Mouse (Mus musculus) neural tube, embryonic 13.5 days (tissue): ENCODE measurements around the gene Rap1gap. TPM values are rescaled to one million over a fixed set of nuclear protein-coding genes. Genes with fewer than 3 reads are reported as not detected.

ENCODE experiments used
- ATAC-seq: fragments of 200-750 bp; cut with Nextera tagmentation; 2 replicates; pipeline ENCODE4 v1.8.0; 2017; ENCODE audit warnings: low read depth, mild to moderate bottlenecking, moderate TSS enrichment, moderate library complexity
- H3K27ac ChIP-seq: fragments of 300-500 bp; sonication (generic); replicated peaks from 2 replicates; pipeline ENCODE4 v1.5.1; 2015; ENCODE audit warnings: moderate library complexity, mild to moderate bottlenecking, inconsistent platforms
- H3K27me3 ChIP-seq: fragments of 300-500 bp; sonication (generic); 2 replicates; pipeline ENCODE4 v1.6.1; 2015; ENCODE audit warnings: mild to moderate bottlenecking, inconsistent platforms
- H3K36me3 ChIP-seq: fragments of 300-500 bp; sonication (generic); 2 replicates; pipeline ENCODE4 v1.6.1; 2015; ENCODE audit warnings: mild to moderate bottlenecking, inconsistent platforms
- H3K4me1 ChIP-seq: fragments of 300-500 bp; sonication (generic); replicated peaks from 2 replicates; pipeline ENCODE4 v1.6.1; 2015; ENCODE audit warnings: inconsistent platforms
- H3K4me2 ChIP-seq: fragments of 300-500 bp; sonication (generic); 2 replicates; pipeline ENCODE4 v1.6.1; 2015; ENCODE audit warnings: inconsistent platforms, mild to moderate bottlenecking, moderate library complexity
- H3K4me3 ChIP-seq: fragments of 300-500 bp; sonication (generic); 2 replicates; pipeline ENCODE4 v1.5.1; 2015; ENCODE audit warnings: mild to moderate bottlenecking, inconsistent platforms
- H3K9ac ChIP-seq: fragments of 300-500 bp; sonication (generic); 2 replicates; pipeline ENCODE4 v1.6.1; 2015; ENCODE audit warnings: moderate library complexity, mild to moderate bottlenecking, inconsistent platforms
- H3K9me3 ChIP-seq: fragments of 300-500 bp; sonication (generic); 2 replicates; pipeline ENCODE4 v1.6.1; 2016; ENCODE audit warnings: inconsistent platforms
- WGBS: fragments of 180-500 bp; shearing (Covaris S2); methylation state at CpG from one replicate; pipeline ENCODE4 v1.1.7; 2015; 5-methylcytosine and 5-hydroxymethylcytosine counted together
- polyA plus RNA-seq: library from polyadenylated mRNA; unstranded; fragments of >200 nt; fragmentation: Nextera tagmentation; extraction: Ambion mirVana; gene quantifications from 2 replicates; pipeline ENCODE4 v1.2.1, GENCODE M21; 2015

Gene Rap1gap
- polyA plus RNA-seq, 1 experiment from 2014 or later = 51.2 TPM

DNA sequence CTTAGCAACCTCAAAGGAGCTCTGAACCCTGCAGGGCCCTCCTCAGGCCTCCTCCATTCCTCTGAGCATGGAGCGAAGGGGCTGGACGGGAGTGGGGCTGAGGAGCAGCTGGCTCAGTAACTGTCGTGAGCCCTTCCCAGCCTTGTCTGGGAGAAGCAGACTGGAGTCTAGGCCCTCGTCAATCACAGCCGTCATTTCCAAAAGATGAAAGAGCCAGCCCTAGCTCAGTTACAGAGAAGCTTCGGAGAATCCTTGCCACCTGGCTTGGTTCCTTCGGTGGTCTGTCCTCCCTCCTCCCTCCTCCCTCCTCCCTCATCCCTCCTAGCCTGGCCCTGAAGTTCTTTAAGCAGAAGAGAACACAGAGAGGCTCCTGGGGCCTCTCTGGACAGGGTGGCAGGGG, 16.2 kb downstream of the Rap1gap start:
- H3K4me3 ChIP-seq = no peak overlapping the region
- H3K27me3 ChIP-seq = peaks cover 49% of the 10 kb centered on the region
- H3K4me2 ChIP-seq = peak overlapping the region; percentile 74
- 0 out of 2 replicates have a peak overlapping the region, but pooled peaks have one; percentile 26 for H3K9ac ChIP-seq
- H3K4me1 ChIP-seq = peaks cover 44% of the 10 kb centered on the region
- 21% methylated on average over 7 of the region's 7 CpGs for WGBS
- no peaks in the 10 kb centered on the region for H3K36me3 ChIP-seq
- no peak; the same call in 1 of the 2 replicates for ATAC-seq
- H3K27ac ChIP-seq = peak overlapping the region; percentile 76
- H3K9me3 ChIP-seq = no peaks in the 10 kb centered on the region

- Histone ChIP-seq H3K9ac (peak overlapping the region; percentile 67), H3K4me1 (peaks cover 49% of the 10 kb centered on the region), H3K36me3 (no peaks in the 10 kb centered on the region), H3K4me3 (peak overlapping the region; percentile 40), H3K4me2 (peak overlapping the region; percentile 74), H3K27me3 (peaks cover 49% of the 10 kb centered on the region), H3K9me3 (no peaks in the 10 kb centered on the region), H3K27ac (peak overlapping the region; percentile 76)
- ATAC-seq = peak; percentile 63
- WGBS = 4% methylated on average over 52 of the region's 52 CpGs
Measured at GRCm38 (mm10) chr4:137681408-137682104, 17.0 kb downstream of the Rap1gap start.

DNA sequence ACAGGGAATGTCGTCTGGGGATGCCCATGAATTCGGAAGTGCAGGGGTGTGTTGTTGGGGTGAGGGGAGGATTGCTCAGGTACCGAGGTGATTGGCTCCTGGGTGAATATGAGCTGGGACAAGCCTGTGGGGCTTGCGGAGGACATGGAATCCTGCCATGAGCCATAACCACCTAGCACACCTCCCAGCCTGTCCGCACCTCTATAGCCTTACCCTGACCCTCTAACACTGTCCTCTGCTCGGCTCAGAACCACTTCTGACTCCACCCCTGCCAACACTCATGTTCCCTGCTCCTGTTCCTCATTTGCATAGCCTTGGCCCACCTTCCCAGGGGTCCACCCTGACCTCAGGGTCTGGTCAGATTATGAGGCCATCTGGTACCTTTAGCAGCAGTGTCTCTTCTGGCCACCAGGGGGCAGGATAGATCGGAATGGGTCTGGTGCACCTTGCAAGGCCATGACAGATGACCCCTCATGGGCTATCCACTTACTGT, 18.5 kb downstream of the Rap1gap start:
- ATAC-seq = no peak
- H3K4me1 ChIP-seq = peaks cover 49% of the 10 kb centered on the region
- no peak overlapping the region for H3K4me3 ChIP-seq
- H3K27ac ChIP-seq = no peak overlapping the region
- H3K36me3 ChIP-seq = no peaks in the 10 kb centered on the region
- no peak overlapping the region; the same call in 1 of the 2 replicates for H3K9ac ChIP-seq
- H3K9me3 ChIP-seq = no peaks in the 10 kb centered on the region
- 50% methylated on average over 7 of the region's 7 CpGs for WGBS
- peaks cover 38% of the 10 kb centered on the region for H3K27me3 ChIP-seq
- peak overlapping the region; percentile 74; the same call in 1 of the 2 replicates for H3K4me2 ChIP-seq

- Histone ChIP-seq H3K36me3 (no peaks in the 10 kb centered on the region), H3K27ac (no peak overlapping the region), H3K4me3 (no peak overlapping the region), H3K4me1 (peaks cover 46% of the 10 kb centered on the region), H3K9ac (no peak overlapping the region), H3K27me3 (peaks cover 33% of the 10 kb centered on the region), H3K9me3 (no peaks in the 10 kb centered on the region), H3K4me2 (no peak overlapping the region)
- WGBS = 42% methylated on average over 9 of the region's 9 CpGs
- ATAC-seq = no peak
Measured at GRCm38 (mm10) chr4:137684830-137685343, 20.4 kb downstream of the Rap1gap start.

- no peaks in the 10 kb centered on the region for H3K9me3 ChIP-seq
- H3K27me3 ChIP-seq = peaks cover 25% of the 10 kb centered on the region
- no peak overlapping the region for H3K9ac ChIP-seq
- no peak overlapping the region for H3K4me2 ChIP-seq
- no peaks in the 10 kb centered on the region for H3K36me3 ChIP-seq
- no peak overlapping the region for H3K4me3 ChIP-seq
- H3K27ac ChIP-seq = no peak overlapping the region
- ATAC-seq = no peak
- WGBS = 39% methylated on average over 5 of the region's 5 CpGs
- peaks cover 31% of the 10 kb centered on the region for H3K4me1 ChIP-seq
Measured at GRCm38 (mm10) chr4:137686303-137686702, 21.8 kb downstream of the Rap1gap start.

DNA sequence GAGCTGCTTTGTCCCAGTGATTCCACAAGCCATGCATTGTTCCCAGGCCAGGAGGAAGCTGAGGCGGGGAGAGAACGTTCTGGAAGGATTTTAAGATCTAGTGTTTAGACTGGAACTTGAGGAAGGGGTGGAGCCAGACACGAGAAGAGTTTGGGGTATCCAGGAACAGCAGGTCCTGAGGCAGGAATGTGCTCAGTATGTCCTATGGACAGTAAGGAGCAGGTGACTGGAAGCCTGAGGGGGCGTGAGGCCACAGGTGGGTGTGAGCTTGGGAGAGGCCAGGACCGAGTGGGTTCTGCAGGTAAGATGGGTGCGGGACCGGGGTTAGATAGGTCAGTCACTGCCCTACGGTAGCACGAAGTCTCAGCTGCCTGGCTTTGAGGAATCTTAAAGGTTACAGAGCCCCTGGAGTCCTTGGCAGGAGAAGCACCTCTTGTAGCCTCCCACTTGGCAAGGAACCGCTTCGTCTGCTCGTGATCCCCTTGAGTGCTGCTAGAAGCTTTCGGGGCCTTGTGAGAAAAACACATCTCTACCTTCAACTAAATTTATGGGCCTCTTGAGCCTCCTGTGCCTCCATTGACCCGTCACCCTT, 22.8 kb downstream of the Rap1gap start:
- 73% methylated on average over 14 of the region's 14 CpGs for WGBS
- H3K27ac ChIP-seq = no peak overlapping the region
- H3K4me3 ChIP-seq = no peak overlapping the region
- H3K4me1 ChIP-seq = peaks cover 21% of the 10 kb centered on the region
- no peak for ATAC-seq
- no peaks in the 10 kb centered on the region for H3K9me3 ChIP-seq
- H3K36me3 ChIP-seq = no peaks in the 10 kb centered on the region
- no peak overlapping the region for H3K4me2 ChIP-seq
- H3K9ac ChIP-seq = no peak overlapping the region
- peaks cover 17% of the 10 kb centered on the region for H3K27me3 ChIP-seq

GRCm38 (mm10) chr4:137692107-137692902, 27.8 kb downstream of the Rap1gap start:
- WGBS = 86% methylated on average over 10 of the region's 10 CpGs

DNA sequence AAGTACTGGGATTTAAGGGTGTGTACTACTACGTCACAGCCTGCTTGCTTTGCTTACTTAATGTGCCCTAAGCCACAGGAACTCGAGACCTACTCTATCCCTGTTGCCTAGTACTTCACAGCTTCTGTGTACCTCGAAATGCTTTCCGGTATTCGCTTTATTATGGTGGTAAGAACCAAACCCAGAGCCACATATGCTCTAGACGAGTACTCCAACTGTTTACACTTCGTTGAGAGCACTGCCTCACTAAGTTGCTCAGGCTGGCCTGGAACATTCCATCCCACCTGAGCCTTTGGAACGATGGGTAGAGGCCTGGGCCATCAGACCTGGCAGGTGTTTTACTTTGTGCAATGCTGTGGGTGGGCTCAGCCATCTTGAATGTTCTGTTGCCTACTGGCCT, 30.8 kb downstream of the Rap1gap start:
- Histone ChIP-seq H3K36me3 (no peaks in the 10 kb centered on the region), H3K27ac (no peak overlapping the region), H3K9me3 (no peaks in the 10 kb centered on the region), H3K9ac (no peak overlapping the region), H3K4me3 (no peak overlapping the region), H3K4me2 (no peak overlapping the region), H3K27me3 (no peaks in the 10 kb centered on the region), H3K4me1 (peaks cover 39% of the 10 kb centered on the region)
- ATAC-seq = no peak
- WGBS = 81% methylated on average over 8 of the region's 8 CpGs

More at GRCm38 (mm10) chr4:137692107-137692902, 27.8 kb downstream of the Rap1gap start:
- ATAC-seq = no peak
- no peak overlapping the region for H3K4me3 ChIP-seq
- no peaks in the 10 kb centered on the region for H3K9me3 ChIP-seq
- no peaks in the 10 kb centered on the region for H3K27me3 ChIP-seq
- H3K9ac ChIP-seq = no peak overlapping the region
- H3K4me1 ChIP-seq = peaks cover 14% of the 10 kb centered on the region
- no peak overlapping the region for H3K4me2 ChIP-seq
- H3K27ac ChIP-seq = no peak overlapping the region
- no peaks in the 10 kb centered on the region for H3K36me3 ChIP-seq

- 28% methylated on average over 4 of the region's 4 CpGs for WGBS
- no peak overlapping the region for H3K4me2 ChIP-seq
- peak overlapping the region; percentile 38; the same call in 1 of the 2 replicates for H3K27ac ChIP-seq
Measured at GRCm38 (mm10) chr4:137695900-137696299, 31.4 kb downstream of the Rap1gap start.

GRCm38 (mm10) chr4:137697156-137697885, 32.8 kb downstream of the Rap1gap start:
- no peaks in the 10 kb centered on the region for H3K27me3 ChIP-seq
- no peaks in the 10 kb centered on the region for H3K9me3 ChIP-seq
- no peak overlapping the region for H3K4me2 ChIP-seq
- WGBS = 71% methylated on average over 13 of the region's 13 CpGs
- H3K4me1 ChIP-seq = peaks cover 39% of the 10 kb centered on the region
- no peak overlapping the region for H3K27ac ChIP-seq
- no peak overlapping the region for H3K9ac ChIP-seq
- no peaks in the 10 kb centered on the region for H3K36me3 ChIP-seq
- no peak overlapping the region for H3K4me3 ChIP-seq
- ATAC-seq = no peak

More at GRCm38 (mm10) chr4:137695900-137696299, 31.4 kb downstream of the Rap1gap start:
- Histone ChIP-seq H3K9me3 (no peaks in the 10 kb centered on the region), H3K4me3 (no peak overlapping the region), H3K36me3 (no peaks in the 10 kb centered on the region), H3K9ac (no peak overlapping the region), H3K4me1 (peaks cover 39% of the 10 kb centered on the region), H3K27me3 (no peaks in the 10 kb centered on the region)
- no peak for ATAC-seq
